Mouse (Mus musculus) MEL (cell line): ENCODE data around the gene 4933414I15Rik. TPM values are rescaled to one million over a fixed set of nuclear protein-coding genes. Genes with fewer than 3 reads are reported as not detected.

Source experiments
- DNase-seq: peaks from one replicate; pipeline ENCODE4 v3.0.0; 2011; ENCODE audit warnings: low read depth, low spot score
- H3K27ac ChIP-seq: 2 replicates; pipeline ENCODE4 v1.5.1; 2012; ENCODE audit warnings: low read depth, mild to moderate bottlenecking, control low read depth, low read length, moderate library complexity; ENCODE audit not compliant: control insufficient read depth
- H3K27me3 ChIP-seq, 2 experiments: fragments of 150-350 bp in 1 of 2; sonication (generic) in 1 of 2; 2 replicates each; pipeline ENCODE4 v1.6.1; 2012; ENCODE audit warnings: low read length in 2 of 2, mild to moderate bottlenecking in 2 of 2, improper control_type of control experiment in 1 of 2, moderate library complexity in 1 of 2; ENCODE audit not compliant: insufficient read depth in 2 of 2, control insufficient read depth in 1 of 2
- H3K36me3 ChIP-seq, 2 experiments: 2 replicates each; pipeline ENCODE4 v1.6.1; 2012 to 2014; ENCODE audit warnings: low read length in 2 of 2, improper control_type of control experiment in 1 of 2, inconsistent platforms in 1 of 2, mild to moderate bottlenecking in 1 of 2; ENCODE audit not compliant: insufficient read depth in 2 of 2, control insufficient read depth in 1 of 2
- H3K4me1 ChIP-seq, 2 experiments: fragments of 150-350 bp in 1 of 2; sonication (generic) in 1 of 2; 2 replicates each; pipeline ENCODE4 v1.6.1; 2012; ENCODE audit warnings: low read length in 2 of 2, improper control_type of control experiment in 1 of 2, mild to moderate bottlenecking in 1 of 2; ENCODE audit not compliant: insufficient read depth in 2 of 2, control insufficient read depth in 1 of 2
- H3K4me3 ChIP-seq, 2 experiments: fragments of 150-350 bp in 1 of 2; sonication (generic) in 1 of 2; 2 replicates each; pipeline ENCODE4 v1.5.1; 2012; ENCODE audit warnings: low read depth in 2 of 2, low read length in 2 of 2, mild to moderate bottlenecking in 2 of 2, moderate library complexity in 2 of 2, control low read depth in 1 of 2, improper control_type of control experiment in 1 of 2; ENCODE audit not compliant: control insufficient read depth in 1 of 2, insufficient read depth in 1 of 2
- H3K79me2 ChIP-seq: 2 replicates; pipeline ENCODE4 v1.6.1; 2012; ENCODE audit warnings: mild to moderate bottlenecking, low read length, moderate library complexity; ENCODE audit not compliant: control insufficient read depth, poor library complexity, insufficient read depth
- H3K9ac ChIP-seq: 2 replicates; pipeline ENCODE4 v1.6.1; 2012; ENCODE audit warnings: low read depth, mild to moderate bottlenecking, control low read depth, low read length, moderate library complexity; ENCODE audit not compliant: control insufficient read depth, poor library complexity, severe bottlenecking
- H3K9me3 ChIP-seq: fragments of 150-350 bp; sonication (generic); replicated peaks from 2 replicates; pipeline ENCODE4 v1.6.1; 2012; ENCODE audit warnings: mild to moderate bottlenecking, low read length, improper control_type of control experiment, moderate library complexity; ENCODE audit not compliant: insufficient read depth
- BHLHE40 ChIP-seq: IDR thresholded peaks from 2 replicates; pipeline ENCODE4 v1.6.1; 2012; ENCODE audit warnings: low read depth, mild to moderate bottlenecking, inconsistent platforms, low read length, improper control_type of control experiment, borderline replicate concordance
- CHD2 ChIP-seq: IDR thresholded peaks from 2 replicates; pipeline ENCODE4 v1.6.1; 2011; ENCODE audit warnings: low read length, improper control_type of control experiment
- CTCF ChIP-seq, 3 experiments: IDR thresholded peaks in 2 of 3; conservative IDR thresholded peaks in 1 of 3; 2 replicates each; pipeline ENCODE4 v1.5.1; 2011 to 2012; ENCODE audit warnings: low read length in 3 of 3, low read depth in 2 of 3, mild to moderate bottlenecking in 2 of 3, improper control_type of control experiment in 1 of 3, inconsistent platforms in 1 of 3, mixed read lengths in 1 of 3, moderate library complexity in 1 of 3; ENCODE audit not compliant: control insufficient read depth in 1 of 3, insufficient read depth in 1 of 3, poor library complexity in 1 of 3, severe bottlenecking in 1 of 3
- E2F4 ChIP-seq: IDR thresholded peaks from 2 replicates; pipeline ENCODE4 v1.6.1; 2011; ENCODE audit warnings: low read depth, low read length, improper control_type of control experiment, borderline replicate concordance
- EP300 ChIP-seq, 2 experiments: IDR thresholded peaks; 2 replicates each; pipeline ENCODE4 v1.6.1; 2011; ENCODE audit warnings: improper control_type of control experiment in 2 of 2, low read length in 2 of 2, low read depth in 1 of 2, mild to moderate bottlenecking in 1 of 2
- HCFC1 ChIP-seq: IDR thresholded peaks from 2 replicates; pipeline ENCODE4 v1.6.1; 2012; ENCODE audit warnings: low read depth, mild to moderate bottlenecking, inconsistent platforms, low read length, improper control_type of control experiment, moderate library complexity
- JUND ChIP-seq: IDR thresholded peaks from 2 replicates; pipeline ENCODE4 v1.6.1; 2011; ENCODE audit warnings: low read depth, mild to moderate bottlenecking, improper control_type of control experiment, low read length
- MAX ChIP-seq: IDR thresholded peaks from 2 replicates; pipeline ENCODE4 v1.6.1; 2011; ENCODE audit warnings: low read length, improper control_type of control experiment
- MEF2A ChIP-seq: IDR thresholded peaks from 2 replicates; pipeline ENCODE4 v1.6.1; 2014; ENCODE audit warnings: low read depth, mild to moderate bottlenecking, inconsistent platforms, low read length, improper control_type of control experiment; ENCODE audit not compliant: poor library complexity, insufficient replicate concordance, severe bottlenecking; ENCODE audit errors: extremely low read depth
- MYB ChIP-seq: IDR thresholded peaks from 2 replicates; pipeline ENCODE4 v1.6.1; 2011; ENCODE audit warnings: mild to moderate bottlenecking, low read depth, low read length, improper control_type of control experiment
- MYC ChIP-seq: IDR thresholded peaks from 2 replicates; pipeline ENCODE4 v1.6.1; 2011; ENCODE audit warnings: low read depth, mild to moderate bottlenecking, low read length, improper control_type of control experiment, moderate library complexity
- POLR2AphosphoS5 ChIP-seq: IDR thresholded peaks from 2 replicates; pipeline ENCODE4 v1.6.1; 2012; ENCODE audit warnings: low read depth, borderline replicate concordance, mild to moderate bottlenecking, inconsistent platforms, low read length, moderate library complexity, mixed read lengths
- RAD21 ChIP-seq: IDR thresholded peaks from 2 replicates; pipeline ENCODE4 v1.6.1; 2011; ENCODE audit warnings: mild to moderate bottlenecking, low read depth, low read length, improper control_type of control experiment
- RCOR1 ChIP-seq: IDR thresholded peaks from 2 replicates; pipeline ENCODE4 v1.6.1; 2012; ENCODE audit warnings: low read depth, mild to moderate bottlenecking, inconsistent platforms, low read length, improper control_type of control experiment
- SIN3A ChIP-seq: IDR thresholded peaks from 2 replicates; pipeline ENCODE4 v1.6.1; 2012; ENCODE audit warnings: low read length, improper control_type of control experiment, inconsistent platforms
- SMC3 ChIP-seq: IDR thresholded peaks from 2 replicates; pipeline ENCODE4 v1.6.1; 2011; ENCODE audit warnings: low read depth, low read length, improper control_type of control experiment
- TAL1 ChIP-seq: IDR thresholded peaks from 2 replicates; pipeline ENCODE4 v1.6.1; 2012; ENCODE audit warnings: mild to moderate bottlenecking, inconsistent platforms, low read length, moderate library complexity, mixed read lengths
- TBP ChIP-seq: IDR thresholded peaks from 2 replicates; pipeline ENCODE4 v1.8.0; 2011; ENCODE audit warnings: low read depth, low read length, improper control_type of control experiment
- TCF12 ChIP-seq: IDR thresholded peaks from 2 replicates; pipeline ENCODE4 v1.6.1; 2014; ENCODE audit warnings: low read depth, mild to moderate bottlenecking, inconsistent platforms, low read length, improper control_type of control experiment, moderate library complexity
- polyA plus RNA-seq, 2 experiments: library from polyadenylated mRNA; stranded (reverse) in 1 of 2; unstranded in 1 of 2; fragments of >175 nt in 1 of 2; fragments of >200 nt in 1 of 2; gene quantifications; 2 replicates each; pipeline versions ENCODE4 v1.2.1 to v1.2.4; 2012; ENCODE audit warnings: low replicate concordance in 2 of 2, low read depth in 1 of 2; ENCODE audit not compliant: insufficient read length in 2 of 2, insufficient read depth in 1 of 2, missing spikeins in 1 of 2
- total RNA-seq: library from RNA; depleted of rRNA; stranded (reverse); fragments of 300-350 nt; gene quantifications from 2 replicates; pipeline ENCODE4 v1.2.3, GENCODE M21; 2012; rRNA removed

4933414I15Rik gene
- not detected in 2 replicates for total RNA-seq
- not detected for polyA plus RNA-seq

DNA sequence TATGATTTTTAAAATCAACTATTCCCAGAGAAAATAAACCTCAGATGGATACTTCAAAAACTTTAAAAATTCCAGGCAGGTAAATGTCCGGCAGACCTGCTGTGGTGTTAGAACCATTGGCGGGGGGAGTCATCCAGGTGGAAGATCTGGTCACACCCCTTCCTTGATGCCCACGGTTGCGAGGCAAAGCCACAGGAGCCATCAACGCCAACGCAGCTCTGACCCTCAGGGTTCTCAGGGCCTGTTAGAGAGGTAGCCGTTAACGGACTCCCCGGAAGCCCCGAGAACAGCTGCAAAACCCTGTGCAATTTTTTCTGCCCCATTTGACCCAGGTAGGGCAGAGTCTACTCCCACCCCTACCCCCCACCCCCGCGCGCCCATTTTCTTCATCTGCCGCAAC is at the start of gene 4933414I15Rik:
Gene 4933414I15Rik (minus strand): TSS at position 260 of the 400 bp plus-strand sequence.
- no peaks in the 10 kb centered on the region for H3K4me1 ChIP-seq
- TF ChIP-seq BHLHE40 (no peak), TCF12 (no peak), MYB (no peak), MEF2A (no peak), TBP (no peak), HCFC1 (no peak), TAL1 (no peak), E2F4 (no peak), CTCF (IDR thresholded peaks at IDR 0.05 in 2 of 3, conservative IDR thresholded peaks at IDR 0.05 in 1 of 3; ENCODE audit: control insufficient read depth in 1 of 3, insufficient read depth in 1 of 3, low read depth in 2 of 3, low read length in 3 of 3, poor library complexity in 1 of 3, severe bottlenecking in 1 of 3) (no peak), RAD21 (no peak), MAX (no peak), SMC3 (no peak), EP300 (IDR thresholded peaks at IDR 0.05; ENCODE audit: low read depth in 1 of 2, low read length in 2 of 2) (no peak), SIN3A (no peak), POLR2AphosphoS5 (no peak), MYC (no peak)
- TF ChIP-seq, all 39 proteins: peak for 0
- H3K27ac ChIP-seq: no peak within 1 kb of the TSS
- no peak for DNase-seq
- no peaks in the 10 kb centered on the region for H3K27me3 ChIP-seq
- H3K9me3 ChIP-seq: no peaks in the 10 kb centered on the region
- no peaks in the 10 kb centered on the region for H3K79me2 ChIP-seq
- H3K36me3 ChIP-seq: no peaks in the 10 kb centered on the region
- H3K9ac ChIP-seq: no peak within 1 kb of the TSS
- no peak within 1 kb of the TSS for H3K4me3 ChIP-seq

DNA sequence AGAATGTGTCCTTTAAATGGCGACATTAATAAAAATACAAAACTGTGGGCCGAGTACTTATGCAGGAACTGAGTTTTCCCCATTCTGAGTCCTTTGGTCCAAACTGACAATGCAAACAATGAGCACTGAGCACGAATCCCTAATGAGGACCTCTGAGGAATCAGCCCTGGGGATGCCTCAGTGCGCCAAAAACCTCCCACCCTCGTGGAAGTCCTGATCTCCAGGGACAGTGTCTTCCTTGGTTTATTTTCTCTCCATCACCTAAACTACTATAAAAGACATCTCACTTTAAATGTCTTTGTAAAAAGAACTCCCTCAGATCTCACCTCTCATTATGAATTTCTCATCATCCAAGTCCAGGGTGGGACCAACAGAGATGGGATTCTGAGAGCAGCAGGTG is 38.1 kb upstream of the 4933414I15Rik start, which contains the start of gene Olfr1377:
Gene Olfr1377 (plus strand): TSS at position 301 of the 400 bp plus-strand sequence.
- H3K4me3 ChIP-seq: no peak within 1 kb of the TSS
- no peak for TF ChIP-seq CHD2
- no peak for TF ChIP-seq RCOR1
- no peak for TF ChIP-seq HCFC1
- TF ChIP-seq JUND: no peak
- H3K9ac ChIP-seq: no peak within 1 kb of the TSS
- H3K27me3 ChIP-seq: no peaks in the 10 kb centered on the region
- DNase-seq: no peak
- no peaks in the 10 kb centered on the region for H3K79me2 ChIP-seq
- H3K4me1 ChIP-seq: no peaks in the 10 kb centered on the region
- H3K9me3 ChIP-seq: no peaks in the 10 kb centered on the region
- no peaks in the 10 kb centered on the region for H3K36me3 ChIP-seq
- H3K27ac ChIP-seq: no peak within 1 kb of the TSS
